Mouse (Mus musculus) neural tube, embryonic 12.5 days (tissue): ENCODE results near the gene Tbl1xr1. TPM values are rescaled to one million over a fixed set of nuclear protein-coding genes. Genes with fewer than 3 reads are reported as not detected.
A peak's percentile ranks its signal among the peaks of the same experiment; 100 is the strongest.

Experiments used
- ATAC-seq: fragments of 200-750 bp; cut with Nextera tagmentation; 2 replicates; pipeline ENCODE4 v1.8.0; 2017; ENCODE audit warnings: low read depth, mild to moderate bottlenecking, moderate TSS enrichment, moderate library complexity; ENCODE audit not compliant: low FRiP score
- H3K27ac ChIP-seq: fragments of 300-500 bp; sonication (generic); 2 replicates; pipeline ENCODE4 v1.5.1; 2016
- H3K27me3 ChIP-seq: fragments of 300-500 bp; sonication (generic); replicated peaks from 2 replicates; pipeline ENCODE4 v1.6.1; 2016; ENCODE audit warnings: mild to moderate bottlenecking
- H3K36me3 ChIP-seq: fragments of 300-500 bp; sonication (generic); 2 replicates; pipeline ENCODE4 v1.6.1; 2016; ENCODE audit warnings: mild to moderate bottlenecking
- H3K4me1 ChIP-seq: fragments of 300-500 bp; sonication (generic); 2 replicates; pipeline ENCODE4 v1.6.1; 2016
- H3K4me2 ChIP-seq: fragments of 300-500 bp; sonication (generic); replicated peaks from 2 replicates; pipeline ENCODE4 v1.6.1; 2016; ENCODE audit warnings: mild to moderate bottlenecking
- H3K4me3 ChIP-seq: fragments of 300-500 bp; sonication (generic); 2 replicates; pipeline ENCODE4 v1.5.1; 2016
- H3K9ac ChIP-seq: fragments of 300-500 bp; sonication (generic); 2 replicates; pipeline ENCODE4 v1.6.1; 2016; ENCODE audit warnings: mild to moderate bottlenecking
- H3K9me3 ChIP-seq: fragments of 300-500 bp; sonication (generic); 2 replicates; pipeline ENCODE4 v1.6.1; 2016; ENCODE audit warnings: mild to moderate bottlenecking
- WGBS: fragments of 180-500 bp; shearing (Covaris S2); methylation state at CpG from one replicate; pipeline ENCODE4 v1.1.7; 2016; 5-methylcytosine and 5-hydroxymethylcytosine counted together
- polyA plus RNA-seq: library from polyadenylated mRNA; unstranded; fragments of >200 nt; fragmentation: Nextera tagmentation; extraction: Ambion mirVana; gene quantifications from 2 replicates; pipeline ENCODE4 v1.2.1, GENCODE M21; 2016

The Tbl1xr1 gene
- polyA plus RNA-seq, 1 experiment from 2014 or later: 26.9 TPM

GRCm38 (mm10) chr3:22154522-22154921 lies 78.1 kb downstream of the Tbl1xr1 start:
- Histone ChIP-seq H3K36me3 (no peaks in the 10 kb centered on the region; the same call in 1 of the 2 replicates), H3K27me3 (no peaks in the 10 kb centered on the region), H3K27ac (no peak overlapping the region), H3K4me3 (no peak overlapping the region), H3K4me2 (no peak overlapping the region), H3K9ac (no peak overlapping the region), H3K9me3 (peaks cover 8% of the 10 kb centered on the region; the same call in 1 of the 2 replicates), H3K4me1 (no peaks in the 10 kb centered on the region)
- 93% methylated on average over 3 of the region's 3 CpGs for WGBS
- ATAC-seq: no peak

DNA sequence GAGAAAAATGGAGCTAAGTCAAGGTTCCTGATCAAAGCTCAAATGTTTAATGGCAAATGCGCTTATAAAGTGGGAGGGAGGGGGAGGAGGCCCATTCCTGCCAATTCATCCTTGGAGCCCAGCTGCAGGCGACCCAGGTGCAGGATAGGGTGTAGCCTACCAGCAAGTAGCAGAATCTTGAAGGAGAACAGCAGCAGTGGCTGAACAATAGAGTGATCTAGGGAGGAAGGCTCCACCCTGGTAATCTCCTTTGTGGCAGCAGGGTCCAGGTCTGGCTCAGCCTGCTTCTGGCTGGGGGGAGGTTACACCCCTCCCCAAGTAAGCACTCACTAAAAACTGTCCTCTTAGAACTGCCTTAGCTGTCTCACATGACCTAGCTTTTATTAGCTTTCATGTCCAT lies 79.9 kb downstream of the Tbl1xr1 start:
- no peaks in the 10 kb centered on the region for H3K4me1 ChIP-seq
- no peak overlapping the region for H3K9ac ChIP-seq
- H3K27ac ChIP-seq: no peak overlapping the region
- no peaks in the 10 kb centered on the region; the same call in 1 of the 2 replicates for H3K36me3 ChIP-seq
- ATAC-seq: no peak
- H3K27me3 ChIP-seq: no peaks in the 10 kb centered on the region
- WGBS: 63% methylated on average over 2 of the region's 2 CpGs
- H3K9me3 ChIP-seq: peaks cover 8% of the 10 kb centered on the region; the same call in 1 of the 2 replicates
- no peak overlapping the region for H3K4me3 ChIP-seq
- H3K4me2 ChIP-seq: no peak overlapping the region

DNA sequence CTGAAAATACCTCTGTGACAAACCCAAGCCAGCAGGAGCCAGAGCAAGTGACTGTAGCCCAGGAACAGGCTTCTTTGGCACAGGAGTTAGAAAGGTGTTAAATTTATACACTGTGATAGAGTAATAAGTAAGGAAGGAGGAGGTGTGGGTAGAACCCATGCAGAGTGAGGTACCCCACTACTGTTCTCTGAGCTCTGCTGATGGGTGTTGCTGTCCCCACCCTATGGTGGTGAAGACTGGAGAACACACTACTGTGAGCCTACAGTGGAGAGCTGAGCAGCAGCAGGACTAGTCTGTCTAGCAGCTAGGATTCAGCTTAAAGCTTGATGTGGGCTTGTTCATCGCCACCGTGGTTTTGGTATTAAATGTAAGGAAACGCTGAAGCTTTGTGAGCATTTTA lies 86.5 kb downstream of the Tbl1xr1 start:
- Histone ChIP-seq H3K4me1 (no peaks in the 10 kb centered on the region), H3K27ac (no peak overlapping the region), H3K9me3 (no peaks in the 10 kb centered on the region), H3K4me2 (no peak overlapping the region), H3K27me3 (no peaks in the 10 kb centered on the region), H3K36me3 (no peaks in the 10 kb centered on the region), H3K4me3 (no peak overlapping the region), H3K9ac (no peak overlapping the region)
- 100% methylated on average over 3 of the region's 3 CpGs for WGBS
- no peak for ATAC-seq

GRCm38 (mm10) chr3:22167856-22168255 lies 91.4 kb downstream of the Tbl1xr1 start:
- no peaks in the 10 kb centered on the region for H3K27me3 ChIP-seq
- H3K4me1 ChIP-seq: no peaks in the 10 kb centered on the region; the same call in 1 of the 2 replicates
- no peaks in the 10 kb centered on the region for H3K9me3 ChIP-seq
- H3K4me2 ChIP-seq: no peak overlapping the region
- no peak overlapping the region for H3K27ac ChIP-seq
- 94% methylated on average over 2 of the region's 2 CpGs for WGBS
- no peak overlapping the region for H3K4me3 ChIP-seq
- no peaks in the 10 kb centered on the region for H3K36me3 ChIP-seq
- ATAC-seq: no peak
- H3K9ac ChIP-seq: no peak overlapping the region

GRCm38 (mm10) chr3:22168432-22168831 lies 92.0 kb downstream of the Tbl1xr1 start:
- H3K4me1 ChIP-seq: no peaks in the 10 kb centered on the region; the same call in 1 of the 2 replicates
- 92% methylated on average over 4 of the region's 4 CpGs for WGBS

GRCm38 (mm10) chr3:22171526-22171925 lies 95.1 kb downstream of the Tbl1xr1 start:
- Histone ChIP-seq H3K4me2 (no peak overlapping the region), H3K27me3 (no peaks in the 10 kb centered on the region), H3K36me3 (no peaks in the 10 kb centered on the region), H3K4me3 (no peak overlapping the region), H3K27ac (no peak overlapping the region), H3K9me3 (no peaks in the 10 kb centered on the region), H3K4me1 (no peaks in the 10 kb centered on the region; the same call in 1 of the 2 replicates), H3K9ac (no peak overlapping the region)
- WGBS: 89% methylated on average over 8 of the region's 8 CpGs
- ATAC-seq: no peak

More at GRCm38 (mm10) chr3:22168432-22168831, 92.0 kb downstream of the Tbl1xr1 start:
- Histone ChIP-seq H3K4me2 (no peak overlapping the region), H3K9me3 (no peaks in the 10 kb centered on the region), H3K9ac (no peak overlapping the region), H3K27ac (no peak overlapping the region), H3K4me3 (no peak overlapping the region), H3K27me3 (no peaks in the 10 kb centered on the region), H3K36me3 (no peaks in the 10 kb centered on the region)
- ATAC-seq: no peak

- no peak for ATAC-seq
Observed at GRCm38 (mm10) chr3:22172410-22172809, 96.0 kb downstream of the Tbl1xr1 start.

GRCm38 (mm10) chr3:22173171-22173570 lies 96.7 kb downstream of the Tbl1xr1 start:
- H3K9me3 ChIP-seq: no peaks in the 10 kb centered on the region
- WGBS: 88% methylated on average over 5 of the region's 5 CpGs
- no peak for ATAC-seq
- H3K4me1 ChIP-seq: no peaks in the 10 kb centered on the region; the same call in 1 of the 2 replicates
- no peaks in the 10 kb centered on the region for H3K36me3 ChIP-seq
- no peak overlapping the region for H3K9ac ChIP-seq
- H3K4me2 ChIP-seq: no peak overlapping the region
- no peak overlapping the region for H3K27ac ChIP-seq
- no peaks in the 10 kb centered on the region for H3K27me3 ChIP-seq
- no peak overlapping the region for H3K4me3 ChIP-seq

More at GRCm38 (mm10) chr3:22172410-22172809, 96.0 kb downstream of the Tbl1xr1 start:
- no peaks in the 10 kb centered on the region for H3K36me3 ChIP-seq
- H3K27ac ChIP-seq: no peak overlapping the region
- no peak overlapping the region for H3K4me3 ChIP-seq
- H3K4me2 ChIP-seq: no peak overlapping the region
- H3K9me3 ChIP-seq: no peaks in the 10 kb centered on the region
- no peaks in the 10 kb centered on the region; the same call in 1 of the 2 replicates for H3K4me1 ChIP-seq
- no peak overlapping the region for H3K9ac ChIP-seq
- H3K27me3 ChIP-seq: no peaks in the 10 kb centered on the region
- 69% methylated on average over 2 of the region's 2 CpGs for WGBS

- H3K27me3 ChIP-seq: no peaks in the 10 kb centered on the region
- no peaks in the 10 kb centered on the region; the same call in 1 of the 2 replicates for H3K4me1 ChIP-seq
Observed at GRCm38 (mm10) chr3:22174232-22174631, 97.8 kb downstream of the Tbl1xr1 start.

GRCm38 (mm10) chr3:22180076-22180475 lies 103.6 kb downstream of the Tbl1xr1 start:
- Histone ChIP-seq H3K4me1 (no peaks in the 10 kb centered on the region), H3K4me3 (no peak overlapping the region), H3K27ac (no peak overlapping the region), H3K36me3 (no peaks in the 10 kb centered on the region), H3K4me2 (no peak overlapping the region), H3K9me3 (no peaks in the 10 kb centered on the region), H3K27me3 (no peaks in the 10 kb centered on the region), H3K9ac (no peak overlapping the region)
- WGBS: 93% methylated on average over 4 of the region's 4 CpGs
- ATAC-seq: no peak

More at GRCm38 (mm10) chr3:22174232-22174631, 97.8 kb downstream of the Tbl1xr1 start:
- Histone ChIP-seq H3K9me3 (no peaks in the 10 kb centered on the region), H3K27ac (no peak overlapping the region), H3K4me2 (no peak overlapping the region), H3K36me3 (no peaks in the 10 kb centered on the region), H3K4me3 (no peak overlapping the region), H3K9ac (no peak overlapping the region)
- 88% methylated on average over 4 of the region's 4 CpGs for WGBS
- no peak for ATAC-seq

DNA sequence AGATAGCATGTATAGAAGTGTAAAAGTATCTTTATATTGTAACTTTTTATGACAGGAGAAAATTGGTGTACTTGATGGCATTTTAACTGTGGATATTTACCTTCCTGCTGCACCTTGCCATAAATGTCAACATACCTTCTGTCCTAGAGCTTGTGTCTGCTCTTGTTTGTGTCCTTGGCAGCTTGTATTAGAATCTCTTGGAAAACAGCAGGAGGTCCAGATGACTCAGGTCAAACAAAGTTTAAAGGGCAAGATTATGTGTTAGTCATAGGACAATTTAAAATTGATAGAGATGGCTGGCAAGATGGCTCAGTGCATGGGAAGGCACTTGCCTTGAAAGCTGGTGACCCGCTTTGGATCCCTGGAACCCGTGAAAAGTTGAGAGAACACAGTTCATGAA lies 104.6 kb downstream of the Tbl1xr1 start:
- Histone ChIP-seq H3K27ac (no peak overlapping the region), H3K4me1 (no peaks in the 10 kb centered on the region), H3K27me3 (no peaks in the 10 kb centered on the region), H3K9ac (no peak overlapping the region), H3K9me3 (no peaks in the 10 kb centered on the region), H3K4me3 (no peak overlapping the region), H3K36me3 (no peaks in the 10 kb centered on the region), H3K4me2 (no peak overlapping the region)
- ATAC-seq: no peak
- WGBS: 94% methylated on average over 2 of the region's 2 CpGs

DNA sequence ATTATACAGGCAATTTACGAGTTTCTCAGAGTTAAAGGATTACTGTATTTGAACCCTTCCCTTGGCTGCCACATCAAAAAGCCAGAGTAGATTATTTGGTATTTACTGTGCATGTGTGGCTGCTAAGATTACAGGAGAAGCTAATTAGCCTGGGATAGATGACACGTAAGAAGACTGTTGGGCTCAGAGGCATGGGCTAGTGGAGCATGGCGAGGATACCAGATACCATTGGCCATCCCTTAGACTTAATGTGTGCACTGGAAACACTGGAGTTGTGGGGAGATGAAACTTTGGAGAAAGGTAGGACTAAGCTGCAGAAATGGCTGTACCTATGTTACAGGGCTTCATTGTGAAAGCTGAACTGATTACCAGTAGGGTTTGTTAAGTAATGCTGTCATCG lies 108.8 kb downstream of the Tbl1xr1 start:
- 97% methylated on average over 4 of the region's 4 CpGs for WGBS
- no peak for ATAC-seq
- no peak overlapping the region for H3K27ac ChIP-seq
- no peaks in the 10 kb centered on the region for H3K27me3 ChIP-seq
- H3K4me1 ChIP-seq: no peaks in the 10 kb centered on the region
- H3K9me3 ChIP-seq: no peaks in the 10 kb centered on the region
- H3K9ac ChIP-seq: no peak overlapping the region
- 0 out of 2 replicates have a peak, but pooled peaks cover 3% of the 10 kb centered on the region for H3K36me3 ChIP-seq
- H3K4me3 ChIP-seq: no peak overlapping the region
- H3K4me2 ChIP-seq: no peak overlapping the region

DNA sequence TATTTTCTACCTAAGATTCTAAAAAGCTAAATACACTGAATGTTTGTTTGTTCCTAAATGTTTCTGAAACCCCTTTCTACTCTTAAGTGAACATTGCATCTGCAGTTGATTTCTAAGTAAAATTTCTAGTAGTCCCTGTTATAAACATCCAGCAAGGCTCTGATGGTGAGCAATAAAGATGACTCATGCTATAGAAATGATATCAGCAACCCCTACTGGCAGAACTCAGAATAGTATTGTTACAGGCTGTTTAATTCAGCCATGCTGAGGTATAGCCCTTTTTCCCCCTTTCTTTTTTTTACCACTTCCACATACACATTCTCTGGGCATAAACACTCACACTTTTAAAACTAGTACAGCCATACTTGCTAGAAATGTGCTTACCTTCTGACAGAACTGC lies 114.0 kb downstream of the Tbl1xr1 start:
- Histone ChIP-seq H3K4me1 (no peaks in the 10 kb centered on the region), H3K27ac (no peak overlapping the region), H3K4me3 (no peak overlapping the region), H3K27me3 (no peaks in the 10 kb centered on the region), H3K4me2 (no peak overlapping the region), H3K9me3 (no peaks in the 10 kb centered on the region), H3K36me3 (peaks cover 23% of the 10 kb centered on the region; the same call in 1 of the 2 replicates), H3K9ac (no peak overlapping the region)
- ATAC-seq: peak; percentile 59; the same call in 1 of the 2 replicates
